Mouse (Mus musculus): ENCODE data around the gene Kif12. TPM values are rescaled to one million over a fixed set of nuclear protein-coding genes. Genes with fewer than 3 reads are reported as not detected.

The Kif12 gene
- polyA plus RNA-seq, 1 experiment from 2014 or later: 0.11 TPM

GRCm38 (mm10) chr4:63154699-63155098 is 17.2 kb downstream of the Kif12 start, which contains the start of gene Ambp:
Ambp (minus strand) TSS chr4:63154799.
- Histone ChIP-seq H3K36me3 (ENCODE audit: control insufficient read depth, insufficient read depth, low read length) (no peaks in the 10 kb centered on the region), H3K9me3 (replicated peaks; ENCODE audit: control insufficient read depth, low read length) (no peaks in the 10 kb centered on the region), H3K4me1 (ENCODE audit: control insufficient read depth, insufficient read depth, low read length) (no peaks in the 10 kb centered on the region), H3K27ac (ENCODE audit: low read depth, low read length) (no peak within 1 kb of the TSS), H3K4me3 (ENCODE audit: low read depth, low read length) (no peak within 1 kb of the TSS), H3K4me2 (no peak within 1 kb of the TSS), H3K9ac (ENCODE audit: low read depth, low read length) (no peak within 1 kb of the TSS), H3K27me3 (ENCODE audit: control insufficient read depth, insufficient read depth, low read length) (no peaks in the 10 kb centered on the region)
- no peak for ATAC-seq (replicated peaks; ENCODE audit: insufficient number of reproducible peaks, low FRiP score, low TSS enrichment)
- WGBS (ENCODE audit: insufficient replicate concordance): 59% methylated on average over 5 of the region's 5 CpGs

GRCm38 (mm10) chr4:63154028-63154427 is 17.9 kb downstream of the Kif12 start:
- Histone ChIP-seq H3K9me3 (replicated peaks; ENCODE audit: control insufficient read depth, low read length) (no peaks in the 10 kb centered on the region), H3K36me3 (ENCODE audit: control insufficient read depth, insufficient read depth, low read length) (no peaks in the 10 kb centered on the region), H3K4me2 (no peak overlapping the region), H3K27me3 (ENCODE audit: control insufficient read depth, insufficient read depth, low read length) (no peaks in the 10 kb centered on the region), H3K4me3 (ENCODE audit: low read depth, low read length) (no peak overlapping the region), H3K4me1 (ENCODE audit: control insufficient read depth, insufficient read depth, low read length) (no peaks in the 10 kb centered on the region), H3K9ac (ENCODE audit: low read depth, low read length) (no peak overlapping the region), H3K27ac (ENCODE audit: low read depth, low read length) (no peak overlapping the region)
- WGBS (ENCODE audit: insufficient replicate concordance): 39% methylated on average over 4 of the region's 4 CpGs
- ATAC-seq (replicated peaks; ENCODE audit: insufficient number of reproducible peaks, low FRiP score, low TSS enrichment): no peak

GRCm38 (mm10) chr4:63151127-63151526 is 20.8 kb downstream of the Kif12 start:
- no peak overlapping the region for H3K4me2 ChIP-seq
- no peaks in the 10 kb centered on the region for H3K9me3 ChIP-seq (replicated peaks; ENCODE audit: control insufficient read depth, low read length)
- H3K27ac ChIP-seq (ENCODE audit: low read depth, low read length): no peak overlapping the region
- no peaks in the 10 kb centered on the region for H3K36me3 ChIP-seq (ENCODE audit: control insufficient read depth, insufficient read depth, low read length)
- no peak for ATAC-seq (replicated peaks; ENCODE audit: insufficient number of reproducible peaks, low FRiP score, low TSS enrichment)
- H3K4me1 ChIP-seq (ENCODE audit: control insufficient read depth, insufficient read depth, low read length): no peaks in the 10 kb centered on the region
- H3K27me3 ChIP-seq (ENCODE audit: control insufficient read depth, insufficient read depth, low read length): no peaks in the 10 kb centered on the region
- 87% methylated on average over 6 of the region's 6 CpGs for WGBS (ENCODE audit: insufficient replicate concordance)
- no peak overlapping the region for H3K9ac ChIP-seq (ENCODE audit: low read depth, low read length)
- H3K4me3 ChIP-seq (ENCODE audit: low read depth, low read length): no peak overlapping the region

GRCm38 (mm10) chr4:63147268-63147667 is 24.7 kb downstream of the Kif12 start:
- WGBS (ENCODE audit: insufficient replicate concordance): 88% methylated on average over 6 of the region's 6 CpGs
- no peaks in the 10 kb centered on the region for H3K4me1 ChIP-seq (ENCODE audit: control insufficient read depth, insufficient read depth, low read length)
- no peak overlapping the region for H3K9ac ChIP-seq (ENCODE audit: low read depth, low read length)
- H3K27me3 ChIP-seq (ENCODE audit: control insufficient read depth, insufficient read depth, low read length): no peaks in the 10 kb centered on the region
- no peaks in the 10 kb centered on the region for H3K9me3 ChIP-seq (replicated peaks; ENCODE audit: control insufficient read depth, low read length)
- no peak overlapping the region for H3K27ac ChIP-seq (ENCODE audit: low read depth, low read length)
- H3K4me3 ChIP-seq (ENCODE audit: low read depth, low read length): no peak overlapping the region
- no peak overlapping the region for H3K4me2 ChIP-seq
- H3K36me3 ChIP-seq (ENCODE audit: control insufficient read depth, insufficient read depth, low read length): no peaks in the 10 kb centered on the region
- ATAC-seq (replicated peaks; ENCODE audit: insufficient number of reproducible peaks, low FRiP score, low TSS enrichment): no peak

GRCm38 (mm10) chr4:63129891-63130624 is 41.9 kb downstream of the Kif12 start:
- H3K36me3 ChIP-seq (ENCODE audit: control insufficient read depth, insufficient read depth, low read length): peaks cover 4% of the 10 kb centered on the region
- no peak overlapping the region for H3K4me3 ChIP-seq (ENCODE audit: low read depth, low read length)
- no peak overlapping the region for H3K4me2 ChIP-seq
- H3K9ac ChIP-seq (ENCODE audit: low read depth, low read length): no peak overlapping the region
- ATAC-seq (replicated peaks; ENCODE audit: insufficient number of reproducible peaks, low FRiP score, low TSS enrichment): no peak
- no peak overlapping the region for H3K27ac ChIP-seq (ENCODE audit: low read depth, low read length)
- 87% methylated on average over 5 of the region's 5 CpGs for WGBS (ENCODE audit: insufficient replicate concordance)
- H3K9me3 ChIP-seq (replicated peaks; ENCODE audit: control insufficient read depth, low read length): no peaks in the 10 kb centered on the region
- H3K27me3 ChIP-seq (ENCODE audit: control insufficient read depth, insufficient read depth, low read length): no peaks in the 10 kb centered on the region
- no peaks in the 10 kb centered on the region for H3K4me1 ChIP-seq (ENCODE audit: control insufficient read depth, insufficient read depth, low read length)

- 67% methylated on average over 8 of the region's 8 CpGs for WGBS (ENCODE audit: insufficient replicate concordance)
- ATAC-seq (replicated peaks; ENCODE audit: insufficient number of reproducible peaks, low FRiP score, low TSS enrichment): no peak
- H3K36me3 ChIP-seq (ENCODE audit: control insufficient read depth, insufficient read depth, low read length): peaks cover 2% of the 10 kb centered on the region
Measured at GRCm38 (mm10) chr4:63124861-63125466, 47.0 kb downstream of the Kif12 start.

DNA sequence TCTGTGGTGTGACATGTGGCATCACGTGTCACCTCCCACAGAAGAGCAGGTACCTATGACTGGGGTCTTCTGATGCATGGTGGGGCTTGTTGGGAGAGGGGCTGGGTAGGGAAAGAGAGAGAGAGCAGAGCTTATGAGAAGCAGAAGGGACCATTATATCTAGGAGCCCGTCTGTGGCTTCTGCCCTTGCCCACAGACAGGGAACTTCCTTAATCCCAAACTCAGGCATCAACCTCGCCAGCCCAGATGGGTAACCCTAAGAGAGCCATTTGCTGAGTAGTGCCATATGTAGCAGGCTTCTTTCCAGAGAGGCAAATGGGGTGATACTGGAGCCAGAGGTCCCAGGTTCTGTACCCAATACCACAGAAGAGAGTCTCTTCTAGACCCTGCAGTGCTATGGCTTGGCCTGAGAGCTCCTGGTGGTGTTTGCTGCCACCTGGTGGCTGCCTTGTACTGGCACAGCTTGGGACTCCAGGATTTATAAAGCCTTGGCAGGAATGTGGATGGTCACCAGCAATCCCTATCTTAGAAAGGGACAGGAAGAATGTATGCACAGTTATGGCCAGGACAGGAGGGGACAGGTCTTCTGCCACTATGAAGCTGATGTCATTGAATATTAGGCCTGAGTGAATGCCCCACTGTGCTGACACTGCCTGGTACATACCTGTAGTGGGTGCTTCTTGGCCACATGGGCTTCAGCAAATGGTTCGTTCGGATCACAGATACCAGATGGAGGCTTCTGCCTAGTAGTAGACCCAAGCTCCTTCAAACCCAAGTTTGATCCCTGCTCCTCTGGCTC is 53.1 kb downstream of the Kif12 start:
- no peaks in the 10 kb centered on the region for H3K4me1 ChIP-seq (ENCODE audit: control insufficient read depth, insufficient read depth, low read length)
- H3K27ac ChIP-seq (ENCODE audit: low read depth, low read length): no peak overlapping the region
- H3K9me3 ChIP-seq (replicated peaks; ENCODE audit: control insufficient read depth, low read length): no peaks in the 10 kb centered on the region
- ATAC-seq (replicated peaks; ENCODE audit: insufficient number of reproducible peaks, low FRiP score, low TSS enrichment): peak; percentile 40; the same call in 1 of the 2 replicates
- no peaks in the 10 kb centered on the region for H3K27me3 ChIP-seq (ENCODE audit: control insufficient read depth, insufficient read depth, low read length)
- WGBS (ENCODE audit: insufficient replicate concordance): 74% methylated on average over 5 of the region's 5 CpGs
- no peak overlapping the region for H3K9ac ChIP-seq (ENCODE audit: low read depth, low read length)
- no peak overlapping the region for H3K4me3 ChIP-seq (ENCODE audit: low read depth, low read length)
- peaks cover 4% of the 10 kb centered on the region for H3K36me3 ChIP-seq (ENCODE audit: control insufficient read depth, insufficient read depth, low read length)
- H3K4me2 ChIP-seq: no peak overlapping the region

More at GRCm38 (mm10) chr4:63124861-63125466, 47.0 kb downstream of the Kif12 start:
- H3K27ac ChIP-seq (ENCODE audit: low read depth, low read length): no peak overlapping the region
- H3K9me3 ChIP-seq (replicated peaks; ENCODE audit: control insufficient read depth, low read length): no peaks in the 10 kb centered on the region
- no peaks in the 10 kb centered on the region for H3K4me1 ChIP-seq (ENCODE audit: control insufficient read depth, insufficient read depth, low read length)
- H3K4me3 ChIP-seq (ENCODE audit: low read depth, low read length): no peak overlapping the region
- no peak overlapping the region for H3K4me2 ChIP-seq
- H3K27me3 ChIP-seq (ENCODE audit: control insufficient read depth, insufficient read depth, low read length): no peaks in the 10 kb centered on the region
- H3K9ac ChIP-seq (ENCODE audit: low read depth, low read length): no peak overlapping the region
